Mouse (Mus musculus) megakaryocyte, embryonic 14.5 days (primary cell): Measurements from ENCODE around the gene Tgm7.

Source experiments
- FLI1 ChIP-seq: IDR thresholded peaks from 2 replicates; pipeline ENCODE4 v1.6.1; 2012; ENCODE audit warnings: low read length, inconsistent platforms, mixed read lengths
- GATA1 ChIP-seq: IDR thresholded peaks from 3 replicates; pipeline ENCODE4 v1.6.1; 2012; ENCODE audit warnings: mixed read lengths, low read length, inconsistent platforms, borderline replicate concordance

GRCm38 (mm10) chr2:121132822-121133221 is 23.2 kb upstream of the Tgm7 start:
- TF ChIP-seq GATA1 (no peak), FLI1 (no peak)
